Mouse (Mus musculus) limb, embryonic 12.5 days (tissue): ENCODE measurements around the gene Ppm1n. TPM values are rescaled to one million over a fixed set of nuclear protein-coding genes. Genes with fewer than 3 reads are reported as not detected.
A peak's percentile ranks its signal among the peaks of the same experiment; 100 is the strongest.

ENCODE experiments used
- ATAC-seq: fragments of 200-750 bp; cut with Nextera tagmentation; 2 replicates; pipeline ENCODE4 v1.8.0; 2017; ENCODE audit warnings: low read depth, moderate TSS enrichment; ENCODE audit not compliant: insufficient number of reproducible peaks, insufficient read depth, low FRiP score, low TSS enrichment
- H3K27ac ChIP-seq: fragments of 300-500 bp; sonication (generic); 2 replicates; pipeline ENCODE4 v1.5.1; 2016; ENCODE audit warnings: mild to moderate bottlenecking, moderate library complexity
- H3K27me3 ChIP-seq: fragments of 300-500 bp; sonication (generic); 2 replicates; pipeline ENCODE4 v1.6.1; 2016; ENCODE audit warnings: mild to moderate bottlenecking, moderate library complexity
- H3K36me3 ChIP-seq: fragments of 300-500 bp; sonication (generic); 2 replicates; pipeline ENCODE4 v1.6.1; 2016; ENCODE audit warnings: mild to moderate bottlenecking, moderate library complexity
- H3K4me1 ChIP-seq: fragments of 300-500 bp; sonication (generic); replicated peaks from 2 replicates; pipeline ENCODE4 v1.6.1; 2016
- H3K4me2 ChIP-seq: fragments of 300-500 bp; sonication (generic); 2 replicates; pipeline ENCODE4 v1.6.1; 2016; ENCODE audit warnings: mild to moderate bottlenecking, moderate library complexity
- H3K4me3 ChIP-seq: fragments of 300-500 bp; sonication (generic); replicated peaks from 2 replicates; pipeline ENCODE4 v1.5.1; 2016; ENCODE audit warnings: mild to moderate bottlenecking
- H3K9ac ChIP-seq: fragments of 300-500 bp; sonication (generic); replicated peaks from 2 replicates; pipeline ENCODE4 v1.6.1; 2016; ENCODE audit warnings: mild to moderate bottlenecking, moderate library complexity
- H3K9me3 ChIP-seq: fragments of 300-500 bp; sonication (generic); 2 replicates; pipeline ENCODE4 v1.6.1; 2016; ENCODE audit warnings: mild to moderate bottlenecking, moderate library complexity
- WGBS: fragments of 180-500 bp; shearing (Covaris S2); methylation state at CpG from one replicate; pipeline ENCODE4 v1.1.7; 2016; 5-methylcytosine and 5-hydroxymethylcytosine counted together
- polyA plus RNA-seq: library from polyadenylated mRNA; unstranded; fragments of >200 nt; fragmentation: Nextera tagmentation; extraction: Ambion mirVana; gene quantifications from 2 replicates; pipeline ENCODE4 v1.2.1, GENCODE M21; 2016

The Ppm1n gene
- not detected in 2 replicates for polyA plus RNA-seq

DNA sequence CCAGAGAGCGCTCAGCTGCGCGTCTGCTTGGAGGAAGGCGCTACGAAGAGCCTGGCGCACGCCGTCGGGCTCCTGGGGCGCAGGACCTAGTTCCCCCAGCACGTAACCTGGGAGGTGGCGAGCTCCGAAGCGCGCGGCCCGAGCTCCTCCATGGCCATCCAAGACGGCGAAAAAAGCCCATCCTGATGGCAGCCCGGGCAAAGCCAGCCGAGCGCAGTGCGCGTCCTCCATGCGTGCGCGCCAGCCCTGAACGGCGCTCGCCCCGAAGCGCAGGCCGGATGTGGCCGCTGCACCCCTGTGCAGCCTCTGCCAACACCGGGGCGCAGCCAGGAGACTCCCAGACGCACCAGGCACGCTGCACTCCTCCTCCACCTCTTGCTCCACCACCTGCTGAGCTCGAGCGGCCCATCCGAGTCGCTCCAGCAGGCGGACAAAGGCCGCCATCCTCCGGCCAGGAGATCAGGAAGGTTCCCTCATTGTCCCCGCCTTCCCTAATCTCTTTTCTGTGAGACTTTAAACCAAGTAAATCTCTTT is at the start of gene Ppm1n:
Gene Ppm1n (minus strand): TSS at position 484 of the 534 bp plus-strand sequence.
- Histone ChIP-seq H3K4me3 (peak within 1 kb of the TSS; percentile 33), H3K9me3 (0 out of 2 replicates have a peak, but pooled peaks cover 3% of the 10 kb centered on the region), H3K9ac (no peak within 1 kb of the TSS), H3K27ac (no peak within 1 kb of the TSS), H3K4me1 (peaks cover 17% of the 10 kb centered on the region), H3K27me3 (peaks cover 76% of the 10 kb centered on the region), H3K36me3 (no peaks in the 10 kb centered on the region), H3K4me2 (peak within 1 kb of the TSS; percentile 51)
- no peak for ATAC-seq
- WGBS: under 1% methylated on average over 46 of the region's 46 CpGs

DNA sequence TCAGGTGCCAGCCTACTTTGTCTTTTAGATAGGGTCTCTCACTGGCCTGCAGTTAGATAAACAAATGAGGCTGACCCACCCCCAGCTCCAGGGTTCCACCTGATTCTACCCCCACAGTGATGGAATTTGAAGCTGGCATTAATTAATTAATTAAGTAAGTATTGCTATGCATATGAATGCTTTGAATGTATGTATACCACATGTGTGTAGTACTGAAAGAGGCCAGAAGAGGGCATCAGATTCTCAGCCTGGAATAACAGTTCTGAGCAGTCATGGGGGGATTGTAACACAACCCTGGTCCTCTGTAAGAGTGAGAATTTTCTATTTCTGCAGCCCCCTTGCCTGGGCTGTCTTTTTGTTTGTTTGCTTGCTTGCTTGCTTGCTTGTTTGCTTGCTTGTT is 48.6 kb upstream of the Ppm1n start:
- H3K27ac ChIP-seq: no peak overlapping the region
- no peak overlapping the region for H3K9ac ChIP-seq
- H3K27me3 ChIP-seq: peaks cover 8% of the 10 kb centered on the region
- no peaks in the 10 kb centered on the region for H3K36me3 ChIP-seq
- peaks cover 22% of the 10 kb centered on the region for H3K4me1 ChIP-seq
- no peak overlapping the region for H3K4me3 ChIP-seq
- no peak for ATAC-seq
- H3K9me3 ChIP-seq: no peaks in the 10 kb centered on the region; the same call in 1 of the 2 replicates
- H3K4me2 ChIP-seq: no peak overlapping the region

DNA sequence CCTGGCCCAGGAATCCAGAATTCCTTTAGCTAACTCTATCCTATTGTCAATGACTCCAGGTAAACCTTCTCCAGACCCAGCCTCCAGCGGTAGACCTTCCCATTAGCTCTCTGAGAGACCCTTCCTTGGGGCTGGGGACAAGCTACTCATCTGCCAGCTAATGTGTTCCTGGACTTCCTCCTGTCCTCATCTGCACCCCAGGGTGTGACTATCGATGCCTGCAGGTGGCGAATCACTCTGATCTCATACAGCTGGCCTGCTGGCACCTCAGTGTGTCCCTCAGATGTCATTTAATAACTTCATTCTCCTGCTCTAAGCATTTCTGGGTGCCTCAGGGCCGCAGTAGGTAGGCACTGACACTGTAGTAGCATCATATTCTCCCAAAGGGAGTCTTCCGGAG is 47.9 kb upstream of the Ppm1n start:
- Histone ChIP-seq H3K9ac (no peak overlapping the region), H3K27ac (no peak overlapping the region), H3K4me2 (peak overlapping the region; percentile 64; the same call in 1 of the 2 replicates)

DNA sequence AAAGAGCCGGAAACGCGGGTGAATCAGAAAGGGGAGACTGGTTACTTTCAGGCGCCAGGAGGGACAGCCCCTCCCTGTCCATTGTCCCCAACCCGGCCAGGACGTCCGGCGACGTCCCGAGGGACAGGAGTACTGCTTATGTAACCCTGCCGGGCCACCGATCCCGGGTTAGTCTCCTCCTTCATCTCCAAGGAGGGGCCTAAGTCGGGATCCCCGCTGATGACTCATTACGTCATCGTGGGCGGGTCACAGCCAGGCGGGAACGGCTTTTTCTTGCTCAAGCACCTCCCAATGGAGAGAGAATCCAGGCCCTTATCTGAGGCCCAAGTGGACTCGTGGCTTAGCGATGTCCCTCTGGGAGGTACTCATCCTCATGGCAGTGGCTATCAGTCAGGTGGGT is 47.3 kb upstream of the Ppm1n start:
- H3K9ac ChIP-seq: peak overlapping the region; percentile 35
- H3K4me3 ChIP-seq: peak overlapping the region; percentile 34
- WGBS: under 1% methylated on average over 22 of the region's 22 CpGs
- no peaks in the 10 kb centered on the region for H3K36me3 ChIP-seq
- peak overlapping the region; percentile 53; the same call in 1 of the 2 replicates for H3K27ac ChIP-seq
- no peaks in the 10 kb centered on the region; the same call in 1 of the 2 replicates for H3K9me3 ChIP-seq
- ATAC-seq: 0 out of 2 replicates have a peak, but pooled peaks have one; percentile 17
- peaks cover 19% of the 10 kb centered on the region for H3K4me1 ChIP-seq
- peak overlapping the region; percentile 64 for H3K4me2 ChIP-seq
- H3K27me3 ChIP-seq: peaks cover 11% of the 10 kb centered on the region

More for the DNA sequence above, 47.9 kb upstream of the Ppm1n start:
- H3K4me1 ChIP-seq: peaks cover 22% of the 10 kb centered on the region
- no peak overlapping the region for H3K4me3 ChIP-seq
- H3K9me3 ChIP-seq: no peaks in the 10 kb centered on the region; the same call in 1 of the 2 replicates
- ATAC-seq: no peak
- no peaks in the 10 kb centered on the region for H3K36me3 ChIP-seq
- peaks cover 10% of the 10 kb centered on the region for H3K27me3 ChIP-seq
- WGBS: 78% methylated on average over 5 of the region's 5 CpGs

DNA sequence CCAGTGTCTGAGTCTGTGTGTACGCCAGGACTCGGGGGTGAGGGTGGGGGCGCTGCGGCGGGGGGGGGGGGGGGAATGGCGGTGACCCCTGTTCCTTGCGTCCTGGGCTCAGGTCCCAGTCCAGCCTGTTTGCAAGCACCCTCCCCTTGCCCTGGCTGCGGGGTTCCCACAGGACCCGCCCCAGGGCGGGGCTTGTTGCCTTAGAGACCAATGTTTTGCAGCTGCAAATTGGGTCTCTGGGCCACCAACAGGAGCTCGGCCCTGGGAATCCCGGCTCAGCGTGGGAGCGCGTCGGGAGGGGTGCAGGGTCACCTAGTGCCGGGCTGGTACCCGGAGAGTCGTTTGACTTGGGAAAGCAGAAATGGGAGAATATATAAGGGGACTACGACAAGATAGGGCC is 46.5 kb upstream of the Ppm1n start:
- Histone ChIP-seq H3K4me3 (peak overlapping the region; percentile 34), H3K27ac (peak overlapping the region; percentile 53; the same call in 1 of the 2 replicates), H3K9ac (0 out of 2 replicates have a peak overlapping the region, but pooled peaks have one; percentile 2), H3K27me3 (peaks cover 14% of the 10 kb centered on the region; the same call in 1 of the 2 replicates), H3K9me3 (no peaks in the 10 kb centered on the region; the same call in 1 of the 2 replicates), H3K36me3 (no peaks in the 10 kb centered on the region), H3K4me1 (peaks cover 19% of the 10 kb centered on the region), H3K4me2 (peak overlapping the region; percentile 64)
- peak; percentile 54; the same call in 1 of the 2 replicates for ATAC-seq
- under 1% methylated on average over 20 of the region's 20 CpGs for whole genome bisulfite sequencing

DNA sequence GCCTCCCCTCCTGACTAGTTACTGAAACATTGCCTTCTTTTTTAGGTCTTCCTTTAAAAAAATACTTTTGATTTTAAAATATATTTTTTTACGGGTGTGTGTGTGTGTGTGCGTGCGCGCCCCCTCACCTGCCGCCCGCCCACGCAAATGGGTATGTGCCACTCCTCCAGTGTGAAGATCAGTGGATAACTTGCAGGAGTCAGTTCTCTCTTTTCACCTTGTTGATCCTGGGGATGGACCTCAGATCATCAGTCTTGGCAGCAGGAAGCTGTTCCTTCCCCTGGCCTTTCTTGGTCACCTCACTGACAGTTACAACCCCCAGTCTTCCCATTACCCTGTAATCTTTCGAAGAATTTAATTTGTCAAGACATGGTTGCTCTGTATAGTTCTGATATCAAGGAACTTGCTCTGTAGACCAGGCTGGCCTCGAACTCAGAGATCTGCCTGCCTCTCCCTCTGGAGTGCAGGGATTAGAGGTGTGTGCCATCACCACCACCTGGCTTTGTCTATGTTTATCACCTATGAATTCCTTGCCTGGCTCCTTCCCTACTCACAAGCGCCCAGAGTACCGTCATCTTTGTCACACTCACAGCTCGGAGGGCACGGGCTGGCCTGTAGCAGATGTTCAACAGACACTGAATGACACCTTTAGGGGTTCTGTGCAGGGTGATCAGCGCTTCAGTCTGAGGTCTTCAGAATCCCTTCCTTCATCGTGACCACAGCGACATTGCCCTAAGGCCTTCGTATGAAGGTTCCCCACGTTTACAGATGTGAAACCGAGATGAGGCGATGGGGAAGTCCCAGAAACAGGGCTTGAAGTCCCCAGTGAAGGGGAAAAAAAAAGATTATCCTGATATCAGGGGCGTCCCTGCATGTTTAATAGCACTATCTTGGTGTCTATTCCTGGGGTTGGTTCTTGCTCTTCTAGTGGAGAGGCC is 45.7 kb upstream of the Ppm1n start:
- Histone ChIP-seq H3K4me2 (peak overlapping the region; percentile 64; the same call in 1 of the 2 replicates), H3K27ac (no peak overlapping the region)
- 68% methylated on average over 21 of the region's 21 CpGs for WGBS

DNA sequence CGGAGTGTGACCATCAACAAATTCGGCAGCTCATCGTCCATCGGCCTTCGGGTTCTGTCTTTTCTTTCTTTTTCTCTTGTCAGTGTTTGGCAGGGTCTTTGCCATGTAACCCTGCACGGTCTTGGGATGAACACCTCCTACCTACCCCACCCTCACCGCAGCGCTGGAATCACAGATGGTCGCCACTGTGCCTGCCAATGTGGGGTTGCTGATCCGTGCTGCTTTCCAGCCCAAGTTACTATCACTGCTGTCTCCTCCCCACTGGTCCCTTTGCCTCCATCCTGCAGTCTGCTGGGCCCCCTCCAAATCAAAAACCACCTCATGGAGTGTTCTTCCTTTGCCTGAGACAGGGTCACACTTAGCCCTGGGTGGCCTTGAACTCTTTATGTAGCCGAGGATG is 44.4 kb upstream of the Ppm1n start:
- peaks cover 21% of the 10 kb centered on the region for H3K27me3 ChIP-seq
- H3K4me2 ChIP-seq: no peak overlapping the region
- no peak for ATAC-seq
- H3K9me3 ChIP-seq: no peaks in the 10 kb centered on the region; the same call in 1 of the 2 replicates
- no peak overlapping the region for H3K9ac ChIP-seq
- no peaks in the 10 kb centered on the region for H3K36me3 ChIP-seq
- H3K4me1 ChIP-seq: peaks cover 29% of the 10 kb centered on the region
- 88% methylated on average over 11 of the region's 11 CpGs for WGBS
- H3K27ac ChIP-seq: no peak overlapping the region
- no peak overlapping the region for H3K4me3 ChIP-seq

More for the DNA sequence above, 45.7 kb upstream of the Ppm1n start:
- Histone ChIP-seq H3K9ac (no peak overlapping the region), H3K4me3 (no peak overlapping the region), H3K9me3 (no peaks in the 10 kb centered on the region; the same call in 1 of the 2 replicates), H3K4me1 (peaks cover 19% of the 10 kb centered on the region), H3K27me3 (peaks cover 17% of the 10 kb centered on the region; the same call in 1 of the 2 replicates), H3K36me3 (no peaks in the 10 kb centered on the region)
- ATAC-seq: no peak

DNA sequence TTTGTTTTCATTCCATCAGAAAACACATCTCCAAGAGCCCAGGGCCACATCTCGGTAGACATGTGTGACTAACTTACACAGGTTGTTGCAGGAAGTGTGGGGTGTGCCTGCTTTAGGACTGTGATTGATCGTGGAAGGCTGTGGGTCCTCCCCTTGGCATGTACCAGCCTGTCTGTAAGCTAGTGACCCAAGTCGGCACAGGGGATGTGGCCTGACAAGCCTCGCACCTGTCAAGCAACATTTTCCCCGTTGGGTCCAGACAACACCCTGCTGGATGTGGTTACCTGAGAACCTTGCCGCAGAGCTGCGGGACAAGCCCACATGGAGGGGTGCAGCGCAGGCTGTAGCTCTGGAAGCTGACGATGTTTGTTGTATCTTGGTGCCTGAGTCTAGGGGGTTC is 42.6 kb upstream of the Ppm1n start:
- Histone ChIP-seq H3K36me3 (no peaks in the 10 kb centered on the region), H3K27me3 (peaks cover 39% of the 10 kb centered on the region), H3K9ac (0 out of 2 replicates have a peak overlapping the region, but pooled peaks have one; percentile 23), H3K27ac (no peak overlapping the region), H3K4me1 (peaks cover 24% of the 10 kb centered on the region), H3K9me3 (no peaks in the 10 kb centered on the region), H3K4me2 (no peak overlapping the region), H3K4me3 (no peak overlapping the region)
- ATAC-seq: no peak
- 46% methylated on average over 9 of the region's 9 CpGs for WGBS

DNA sequence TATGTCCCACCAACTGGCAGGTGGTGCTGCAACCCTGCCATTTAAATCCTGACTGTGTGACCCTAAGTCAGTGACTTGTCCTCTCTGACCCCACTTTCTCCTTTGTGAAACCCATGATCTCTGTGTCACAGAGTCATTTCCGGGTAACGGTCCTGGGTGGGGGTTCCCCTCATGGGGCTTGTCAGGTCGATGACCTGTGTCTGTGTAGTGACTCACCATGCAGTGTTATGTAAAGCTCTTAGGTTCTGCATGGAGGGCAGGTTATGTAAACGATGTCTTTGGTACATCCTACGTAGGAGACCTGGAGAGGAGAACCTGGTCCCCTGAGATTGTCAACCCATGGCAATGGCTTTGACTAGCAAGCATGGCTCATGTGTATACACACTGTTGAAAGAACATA is 41.6 kb upstream of the Ppm1n start:
- 64% methylated on average over 5 of the region's 5 CpGs for WGBS
- no peak for ATAC-seq
- H3K4me3 ChIP-seq: no peak overlapping the region
- no peaks in the 10 kb centered on the region for H3K36me3 ChIP-seq
- H3K27ac ChIP-seq: no peak overlapping the region
- H3K4me1 ChIP-seq: peaks cover 14% of the 10 kb centered on the region
- H3K4me2 ChIP-seq: no peak overlapping the region
- no peaks in the 10 kb centered on the region for H3K9me3 ChIP-seq
- peaks cover 48% of the 10 kb centered on the region for H3K27me3 ChIP-seq
- no peak overlapping the region for H3K9ac ChIP-seq

DNA sequence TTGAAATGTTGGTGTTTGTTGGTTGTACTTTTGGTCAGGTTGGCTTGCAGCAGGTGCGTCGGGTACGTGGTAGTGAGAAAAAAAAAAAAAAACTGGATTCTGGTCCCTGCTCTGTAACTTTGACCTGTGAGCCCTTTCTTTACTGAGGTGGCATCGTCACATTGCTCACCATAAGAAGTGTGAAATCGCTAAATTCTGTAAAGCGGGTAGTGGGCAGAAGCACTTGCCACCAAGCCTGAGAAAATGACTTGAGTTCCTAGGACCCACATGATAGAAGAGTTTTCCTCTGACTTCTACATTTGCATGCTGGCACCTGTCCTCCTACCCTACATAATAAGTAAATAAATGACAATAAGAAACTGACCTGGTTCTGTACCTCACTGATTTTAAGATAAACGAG is 40.8 kb upstream of the Ppm1n start:
- WGBS: 44% methylated on average over 7 of the region's 7 CpGs
- Histone ChIP-seq H3K4me1 (peaks cover 10% of the 10 kb centered on the region), H3K4me2 (peak overlapping the region; percentile 72), H3K4me3 (no peak overlapping the region), H3K27me3 (peaks cover 56% of the 10 kb centered on the region), H3K36me3 (no peaks in the 10 kb centered on the region), H3K9ac (no peak overlapping the region; the same call in 1 of the 2 replicates), H3K9me3 (no peaks in the 10 kb centered on the region), H3K27ac (no peak overlapping the region)
- ATAC-seq: no peak

DNA sequence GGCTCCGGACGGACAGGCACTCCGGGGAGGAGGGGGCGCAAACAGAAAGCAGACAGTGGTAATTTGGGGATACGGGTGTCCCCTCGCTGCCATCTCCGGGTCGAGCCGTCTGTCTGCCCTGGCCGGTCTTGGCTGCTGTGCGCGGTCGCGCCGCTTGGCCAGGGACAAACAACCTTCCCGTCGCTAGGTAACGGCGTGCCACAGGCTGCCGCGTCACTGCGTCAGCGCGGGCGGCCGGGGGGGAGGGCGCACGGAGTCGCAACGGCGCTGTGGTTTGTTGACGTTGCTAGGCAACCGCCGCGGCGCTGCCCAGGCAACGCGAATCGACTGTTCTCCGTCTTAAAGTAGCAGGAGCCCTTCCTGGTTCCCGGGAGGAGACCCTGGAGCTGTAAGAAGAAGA is 40.0 kb upstream of the Ppm1n start:
- peaks cover 10% of the 10 kb centered on the region for H3K4me1 ChIP-seq
- peak overlapping the region; percentile 72 for H3K4me2 ChIP-seq
- no peak overlapping the region for H3K27ac ChIP-seq
- peak overlapping the region; percentile 42 for H3K4me3 ChIP-seq
- H3K9ac ChIP-seq: peak overlapping the region; percentile 57
- peaks cover 62% of the 10 kb centered on the region for H3K27me3 ChIP-seq
- no peaks in the 10 kb centered on the region for H3K9me3 ChIP-seq
- ATAC-seq: peak; percentile 90
- H3K36me3 ChIP-seq: no peaks in the 10 kb centered on the region
- under 1% methylated on average over 41 of the region's 41 CpGs for WGBS
